Mouse (Mus musculus) embryonic facial prominence, embryonic 13.5 days (tissue): ENCODE results near the gene Gm4559. TPM values are rescaled to one million over a fixed set of nuclear protein-coding genes. Genes with fewer than 3 reads are reported as not detected.
"Not testable (repeated sequence)": the region's sequence is repeated elsewhere in the genome, so short reads cannot be mapped to it uniquely, and the experiment has no call there.

Source experiments
- ATAC-seq: fragments of 200-750 bp; cut with Nextera tagmentation; 2 replicates; pipeline ENCODE4 v1.8.0; 2017; ENCODE audit warnings: low read depth; ENCODE audit not compliant: insufficient number of reproducible peaks, insufficient read depth, low FRiP score, low TSS enrichment
- H3K27ac ChIP-seq: fragments of 300-500 bp; sonication (generic); 2 replicates; pipeline ENCODE4 v1.5.1; 2015; ENCODE audit warnings: moderate library complexity, mild to moderate bottlenecking, inconsistent platforms
- H3K27me3 ChIP-seq: fragments of 300-500 bp; sonication (generic); 2 replicates; pipeline ENCODE4 v1.6.1; 2015; ENCODE audit warnings: mild to moderate bottlenecking, inconsistent platforms
- H3K36me3 ChIP-seq: fragments of 300-500 bp; sonication (generic); 2 replicates; pipeline ENCODE4 v1.6.1; 2015; ENCODE audit warnings: mild to moderate bottlenecking, inconsistent platforms
- H3K4me1 ChIP-seq: fragments of 300-500 bp; sonication (generic); 2 replicates; pipeline ENCODE4 v1.6.1; 2015; ENCODE audit warnings: inconsistent platforms
- H3K4me2 ChIP-seq: fragments of 300-500 bp; sonication (generic); 2 replicates; pipeline ENCODE4 v1.6.1; 2015; ENCODE audit warnings: moderate library complexity, mild to moderate bottlenecking, inconsistent platforms
- H3K4me3 ChIP-seq: fragments of 300-500 bp; sonication (generic); 2 replicates; pipeline ENCODE4 v1.5.1; 2015; ENCODE audit warnings: mild to moderate bottlenecking, inconsistent platforms
- H3K9ac ChIP-seq: fragments of 300-500 bp; sonication (generic); 2 replicates; pipeline ENCODE4 v1.6.1; 2015; ENCODE audit warnings: mild to moderate bottlenecking, inconsistent platforms
- H3K9me3 ChIP-seq: fragments of 300-500 bp; sonication (generic); 2 replicates; pipeline ENCODE4 v1.6.1; 2016; ENCODE audit warnings: inconsistent platforms
- WGBS: fragments of 180-500 bp; shearing (Covaris S2); methylation state at CpG from one replicate; pipeline ENCODE4 v1.1.7; 2015; ENCODE audit warnings: mixed read lengths; 5-methylcytosine and 5-hydroxymethylcytosine counted together
- polyA plus RNA-seq: library from polyadenylated mRNA; unstranded; fragments of >200 nt; fragmentation: Nextera tagmentation; extraction: Ambion mirVana; gene quantifications from 2 replicates; pipeline ENCODE4 v1.2.1, GENCODE M21; 2015

Gene Gm4559
- polyA plus RNA-seq, 1 experiment from 2014 or later, result not detected

DNA sequence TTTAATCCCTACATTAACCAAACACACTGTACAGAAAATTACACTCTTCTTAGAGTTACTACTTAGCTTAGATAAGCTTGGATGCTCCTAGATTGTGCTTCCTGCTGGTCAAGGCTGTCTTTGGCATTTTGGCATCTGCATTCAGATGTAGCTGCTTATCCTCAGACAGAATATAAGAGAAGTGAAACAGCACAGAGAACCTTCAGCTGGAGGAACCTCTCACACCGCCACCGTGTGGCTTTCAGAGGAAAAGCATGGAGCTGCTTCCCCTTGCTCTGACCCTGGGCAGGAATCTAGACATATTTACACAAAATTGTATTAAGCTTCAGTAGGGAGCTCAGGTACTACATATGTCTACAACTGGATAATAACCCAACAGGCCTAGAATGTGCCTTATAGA lies 18.6 kb downstream of the Gm4559 start:
- no peaks in the 10 kb centered on the region for H3K36me3 ChIP-seq
- ATAC-seq, result no peak
- 0% methylated on average over 2 of the region's 2 CpGs for WGBS

DNA sequence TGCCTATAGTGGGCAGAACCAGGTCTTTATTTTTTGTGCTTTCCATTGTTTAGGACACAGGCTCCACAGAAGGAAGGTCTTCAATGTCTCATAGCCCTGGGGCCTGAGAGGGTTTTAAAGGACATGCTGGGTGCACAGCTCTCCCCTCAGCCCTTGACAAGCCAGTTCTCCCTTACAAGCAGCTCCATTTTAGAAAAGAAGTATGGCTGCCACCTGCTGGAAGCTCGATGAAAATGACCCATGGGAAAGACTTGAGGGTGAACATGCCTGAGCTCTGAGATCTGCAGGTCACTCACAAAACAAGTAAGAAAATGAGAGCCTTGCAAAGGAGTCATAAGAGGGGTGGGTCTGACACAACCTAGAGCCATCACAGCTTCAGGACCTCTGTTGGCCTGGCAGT lies 24.3 kb downstream of the Gm4559 start:
- Histone ChIP-seq H3K27me3 (peaks cover 7% of the 10 kb centered on the region; the same call in 1 of the 2 replicates), H3K27ac (no peak overlapping the region), H3K4me3 (no peak overlapping the region), H3K4me1 (no peaks in the 10 kb centered on the region), H3K4me2 (no peak overlapping the region), H3K36me3 (no peaks in the 10 kb centered on the region), H3K9ac (no peak overlapping the region), H3K9me3 (no peaks in the 10 kb centered on the region)
- no peak for ATAC-seq
- 0% methylated on average over 1 of the region's 1 CpGs for WGBS

More for the DNA sequence above, 18.6 kb downstream of the Gm4559 start:
- Histone ChIP-seq H3K27me3 (peaks cover 7% of the 10 kb centered on the region), H3K9ac (no peak overlapping the region), H3K4me1 (no peaks in the 10 kb centered on the region), H3K4me3 (no peak overlapping the region), H3K9me3 (no peaks in the 10 kb centered on the region), H3K4me2 (no peak overlapping the region), H3K27ac (no peak overlapping the region)

DNA sequence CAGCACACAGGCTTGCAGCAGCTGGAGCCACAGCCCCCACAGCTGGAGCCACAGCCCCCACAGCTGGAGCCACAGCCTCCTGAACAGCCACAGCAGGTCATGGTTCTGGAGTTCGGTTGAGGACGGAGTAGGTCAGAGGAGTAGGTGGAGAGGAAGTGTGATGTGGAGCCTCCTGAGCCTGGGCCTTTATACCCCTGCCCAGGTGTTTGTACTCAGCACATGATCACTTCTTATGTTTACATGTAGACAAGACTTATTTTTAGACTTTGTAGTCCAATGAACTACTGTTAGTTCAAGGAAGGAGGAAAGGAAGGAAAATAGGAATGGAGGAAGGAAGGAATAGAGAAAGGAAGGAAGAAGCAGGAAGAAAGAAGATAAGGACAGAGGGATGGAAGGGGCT lies 33.2 kb downstream of the Gm4559 start, which contains the start of gene Gm40460:
Gm40460 (minus strand) TSS at position 101 of the 400 bp plus-strand sequence.
- no peak within 1 kb of the TSS for H3K4me2 ChIP-seq
- H3K36me3 ChIP-seq, result no peaks in the 10 kb centered on the region
- no peaks in the 10 kb centered on the region for H3K4me1 ChIP-seq
- H3K4me3 ChIP-seq, result no peak within 1 kb of the TSS
- 30% methylated on average over 2 of the region's 2 CpGs for WGBS
- ATAC-seq, result no peak
- H3K27me3 ChIP-seq, result no peaks in the 10 kb centered on the region; the same call in 1 of the 2 replicates
- no peak within 1 kb of the TSS for H3K9ac ChIP-seq
- H3K27ac ChIP-seq, result no peak within 1 kb of the TSS
- H3K9me3 ChIP-seq, result no peaks in the 10 kb centered on the region

DNA sequence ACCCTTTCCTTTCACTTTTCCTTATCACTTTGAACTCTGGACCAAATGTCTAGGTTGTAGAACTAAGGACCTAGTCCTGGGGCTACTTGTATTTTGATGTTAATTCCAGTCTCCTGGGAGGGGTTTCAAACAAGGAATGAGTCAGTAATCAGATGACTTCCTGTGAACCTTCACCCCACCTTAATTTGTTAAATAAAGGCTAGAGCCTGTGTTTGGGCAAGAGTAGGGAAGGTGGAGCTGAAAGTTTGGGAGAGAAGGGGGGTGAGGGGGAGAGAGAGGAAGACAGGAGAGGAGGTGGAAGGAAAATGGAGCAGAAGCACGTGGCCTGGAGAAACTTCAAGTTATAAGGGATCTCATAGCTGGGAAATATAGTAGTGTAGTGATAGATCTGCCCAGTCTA lies 42.6 kb downstream of the Gm4559 start:
- 15% methylated on average over 1 of the region's 1 CpGs for WGBS
- no peaks in the 10 kb centered on the region for H3K36me3 ChIP-seq
- ATAC-seq, result no peak
- H3K4me2 ChIP-seq, result no peak overlapping the region
- H3K27ac ChIP-seq, result no peak overlapping the region
- H3K27me3 ChIP-seq, result 0 out of 2 replicates have a peak, but pooled peaks cover 3% of the 10 kb centered on the region
- H3K4me3 ChIP-seq, result no peak overlapping the region
- H3K9me3 ChIP-seq, result peaks cover 6% of the 10 kb centered on the region; the same call in 1 of the 2 replicates
- H3K9ac ChIP-seq, result no peak overlapping the region
- peaks cover 3% of the 10 kb centered on the region for H3K4me1 ChIP-seq

DNA sequence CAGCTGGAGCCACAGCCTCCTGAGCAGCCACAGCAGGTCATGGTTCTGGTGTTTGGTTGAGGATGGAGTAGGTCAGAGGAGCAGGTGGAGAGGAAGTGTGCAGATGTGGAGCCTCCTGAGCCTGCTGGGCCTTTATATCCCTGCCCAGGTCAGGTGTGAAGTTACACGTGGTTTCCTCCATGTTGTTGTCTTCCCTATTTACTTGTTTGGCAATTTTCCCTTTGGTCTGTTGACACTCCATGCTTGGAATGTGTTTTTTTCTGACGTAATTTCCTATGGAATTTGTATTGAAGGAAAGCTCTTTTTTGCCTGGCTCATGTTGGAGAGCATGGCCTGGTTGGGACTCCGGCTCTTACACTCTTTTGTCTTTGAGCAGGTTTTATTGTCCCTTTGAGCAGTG lies 44.3 kb downstream of the Gm4559 start, which contains the start of gene Krtap5-5:
Krtap5-5 (minus strand) TSS at position 101 of the 400 bp plus-strand sequence.
- peaks cover 14% of the 10 kb centered on the region for H3K4me1 ChIP-seq

DNA sequence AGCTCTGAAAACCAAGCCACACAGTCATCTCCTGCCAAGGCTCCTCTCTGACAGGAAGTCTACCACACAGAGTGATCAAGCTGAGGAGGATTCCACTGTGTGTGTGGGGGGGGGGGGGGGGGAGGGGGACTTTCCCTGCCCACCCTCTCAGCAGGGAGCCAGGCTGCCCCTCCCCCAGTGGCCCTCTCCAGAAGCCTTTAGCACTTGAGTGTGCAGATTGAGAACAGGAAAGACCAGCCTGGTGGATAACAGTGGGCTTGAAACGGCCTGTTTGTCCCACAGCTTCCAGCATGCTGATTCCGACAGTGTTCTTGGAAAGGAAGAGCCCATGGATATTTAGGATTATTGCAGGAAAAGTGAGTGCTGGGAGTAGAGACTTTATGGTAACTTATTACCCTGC lies 49.6 kb downstream of the Gm4559 start:
- Histone ChIP-seq H3K36me3 (no peaks in the 10 kb centered on the region), H3K4me1 (peaks cover 21% of the 10 kb centered on the region), H3K9me3 (no peaks in the 10 kb centered on the region), H3K4me2 (no peak overlapping the region), H3K27me3 (0 out of 2 replicates have a peak, but pooled peaks cover 3% of the 10 kb centered on the region), H3K9ac (no peak overlapping the region), H3K4me3 (no peak overlapping the region), H3K27ac (no peak overlapping the region)
- no peak for ATAC-seq
- WGBS, result 32% methylated on average over 2 of the region's 2 CpGs

More for the DNA sequence above, 44.3 kb downstream of the Gm4559 start, which contains the start of gene Krtap5-5:
- H3K27ac ChIP-seq, H3K9me3 ChIP-seq, H3K9ac ChIP-seq, H3K4me2 ChIP-seq, H3K27me3 ChIP-seq, ATAC-seq, H3K36me3 ChIP-seq, H3K4me3 ChIP-seq: not testable (repeated sequence)
- WGBS, result 53% methylated on average over 3 of the region's 3 CpGs

Other genes starting within 250 kb of the Gm4559 start
- gene Mob2, start 213.3 kb downstream of the Gm4559 start, polyA plus RNA-seq, result 66.1 and 69.2 TPM in 2 replicates
- 2.4 and 2.6 TPM in 2 replicates for gene Dusp8, start 178.5 kb downstream of the Gm4559 start, polyA plus RNA-seq
- gene Gm45618, start 153.6 kb downstream of the Gm4559 start, polyA plus RNA-seq, result not detected in 2 replicates
- gene Gm39115, start 138.3 kb downstream of the Gm4559 start, polyA plus RNA-seq, result not detected in 2 replicates
- gene Gm45337, start 129.8 kb downstream of the Gm4559 start, polyA plus RNA-seq, result not detected in 2 replicates
- gene Gm29735, start 117.2 kb downstream of the Gm4559 start, polyA plus RNA-seq, result not detected in 2 replicates
- gene Gm4553, start 108.6 kb downstream of the Gm4559 start, polyA plus RNA-seq, result not detected in 2 replicates
- not detected in 2 replicates for gene Krtap5-2, start 98.4 kb downstream of the Gm4559 start, polyA plus RNA-seq
- gene Gm10153, start 84.0 kb downstream of the Gm4559 start, polyA plus RNA-seq, result not detected in 2 replicates
- gene Krtap5-3, start 73.0 kb downstream of the Gm4559 start, polyA plus RNA-seq, result not detected in 2 replicates
- not detected in 2 replicates for gene Gm7579, start 62.5 kb downstream of the Gm4559 start, polyA plus RNA-seq
- gene Krtap5-5, start 44.4 kb downstream of the Gm4559 start, polyA plus RNA-seq, result not detected in 2 replicates
- not detected in 2 replicates for gene Gm40460, start 33.3 kb downstream of the Gm4559 start, polyA plus RNA-seq
- gene Gm2431, start 16.0 kb downstream of the Gm4559 start, polyA plus RNA-seq, result not detected in 2 replicates
- gene Krtap5-1, start 22.8 kb upstream of the Gm4559 start, polyA plus RNA-seq, result not detected in 2 replicates
- not detected in 2 replicates for gene Krtap5-4, start 29.2 kb upstream of the Gm4559 start, polyA plus RNA-seq
- 2.5 and 3.3 TPM in 2 replicates for gene Ifitm10, start 99.4 kb upstream of the Gm4559 start, polyA plus RNA-seq
- not detected in 2 replicates for gene Gm49369, start 108.3 kb upstream of the Gm4559 start, polyA plus RNA-seq
- gene Ctsd, start 113.7 kb upstream of the Gm4559 start, polyA plus RNA-seq, result 210 and 222 TPM in 2 replicates
- gene Syt8, start 160.5 kb upstream of the Gm4559 start, polyA plus RNA-seq, result 0.37 and 0.66 TPM in 2 replicates
- 7.7 and 8.4 TPM in 2 replicates for gene Tnni2, start 167.4 kb upstream of the Gm4559 start, polyA plus RNA-seq
- 28.5 and 29.2 TPM in 2 replicates for gene Lsp1, start 186.4 kb upstream of the Gm4559 start, polyA plus RNA-seq
- 3.8 and 5.8 TPM in 2 replicates for gene Tnnt3, start 224.5 kb upstream of the Gm4559 start, polyA plus RNA-seq